Comparison of ENCODE assay signal across 1 mouse cellular context in the genomic region with DNA sequence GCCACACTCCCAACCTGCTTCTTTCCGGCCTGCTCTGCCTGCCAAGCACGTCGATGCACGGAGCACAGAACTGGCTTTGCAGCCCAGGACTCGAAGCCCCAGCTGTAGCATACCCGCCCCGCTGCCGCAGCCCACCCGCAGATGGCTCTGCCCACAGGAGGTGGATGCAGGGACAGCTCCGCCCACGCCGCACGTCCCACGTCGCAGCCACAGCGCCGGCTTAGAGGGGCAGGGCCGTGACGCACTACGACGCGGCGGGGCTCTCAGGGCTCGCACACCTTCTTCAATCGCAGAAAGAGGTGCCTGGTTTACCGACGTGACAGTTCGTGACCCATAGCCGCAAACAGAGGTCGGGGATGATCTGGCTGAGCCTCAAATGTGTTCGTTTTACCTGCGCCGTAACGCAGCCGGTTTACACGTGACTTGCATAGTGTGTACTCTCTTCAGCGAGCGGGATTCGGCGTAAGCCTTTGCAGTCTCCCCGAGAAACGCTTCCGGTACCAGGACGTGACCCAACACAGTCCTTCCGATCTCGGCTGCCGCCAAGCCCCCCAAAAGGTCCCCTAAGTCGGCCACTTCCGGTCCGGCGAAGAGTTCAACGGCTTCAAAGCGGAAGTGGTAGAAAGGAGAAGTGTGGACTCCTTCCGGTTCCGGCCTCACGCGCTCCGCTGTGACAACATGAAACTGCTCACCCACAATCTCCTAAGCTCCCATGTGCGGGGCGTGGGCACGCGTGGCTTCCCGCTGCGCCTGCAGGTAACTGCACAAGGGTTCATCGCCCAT.
A peak's percentile ranks its signal among the peaks of the same experiment; 100 is the strongest.
TF ChIP-seq lines count a peak whose summit lies in the region.

A gene (plus strand): TSS at position 192 of the 783 bp plus-strand sequence.
A gene (minus strand): TSS at position 600 of the 783 bp plus-strand sequence.

TF ChIP-seq in CH12.LX, 34 proteins besides CTCF, POLR2A, EP300 and RAD21:
- TF ChIP-seq UBTF (IDR thresholded peaks at IDR 0.05; ENCODE audit: low read depth, low read length), result no peak
- 0 out of 2 replicates have a peak, but pooled peaks have one; percentile 58 for TF ChIP-seq TBP (conservative IDR thresholded peaks at IDR 0.05; ENCODE audit: low read depth, low read length)
- peak; percentile 92 for TF ChIP-seq ELF1 (IDR thresholded peaks at IDR 0.05; ENCODE audit: low read depth, low read length)
- TF ChIP-seq MEF2A (IDR thresholded peaks at IDR 0.05; ENCODE audit: borderline replicate concordance, low read depth, low read length), result no peak
- TF ChIP-seq MAZ (IDR thresholded peaks at IDR 0.05; ENCODE audit: low read depth, low read length), result peak; percentile 29; the same call in 1 of the 2 replicates
- no peak for TF ChIP-seq JUN (IDR thresholded peaks at IDR 0.05; ENCODE audit: insufficient read depth, low read depth, low read length)
- TF ChIP-seq USF1 (IDR thresholded peaks at IDR 0.05; ENCODE audit: low read depth, low read length), result peak; percentile 11; the same call in 1 of the 2 replicates
- TF ChIP-seq NELFE (IDR thresholded peaks at IDR 0.05; ENCODE audit: low read depth, low read length), result peak; percentile 86
- no peak for TF ChIP-seq E2F4 (IDR thresholded peaks at IDR 0.05; ENCODE audit: insufficient replicate concordance, low read depth, low read length)
- no peak for TF ChIP-seq SMC3 (IDR thresholded peaks at IDR 0.05; ENCODE audit: low read depth, low read length)
- no peak for TF ChIP-seq ZC3H11A (IDR thresholded peaks at IDR 0.05; ENCODE audit: low read depth, low read length)
- TF ChIP-seq JUND (conservative IDR thresholded peaks at IDR 0.05; ENCODE audit: low read depth, low read length), result no peak
- TF ChIP-seq RCOR1 (conservative IDR thresholded peaks at IDR 0.05; ENCODE audit: low read depth, low read length), result no peak
- no peak for TF ChIP-seq PAX5 (IDR thresholded peaks at IDR 0.05; ENCODE audit: low read length)
- TF ChIP-seq KAT2A (IDR thresholded peaks at IDR 0.05; ENCODE audit: insufficient replicate concordance, low read length), result no peak
- TF ChIP-seq ETS1 (conservative IDR thresholded peaks at IDR 0.05; ENCODE audit: low read depth, low read length), result no peak
- no peak for TF ChIP-seq ZKSCAN1 (IDR thresholded peaks at IDR 0.05; ENCODE audit: borderline replicate concordance, low read depth, low read length)
- peak; percentile 41; the same call in 1 of the 2 replicates for TF ChIP-seq NRF1 (IDR thresholded peaks at IDR 0.05; ENCODE audit: low read depth, low read length)
- TF ChIP-seq BHLHE40 (IDR thresholded peaks at IDR 0.05; ENCODE audit: low read depth, low read length), result peak; percentile 82
- no peak for TF ChIP-seq TCF12 (IDR thresholded peaks at IDR 0.05; ENCODE audit: low read depth, low read length)
- peak; percentile 85 for TF ChIP-seq MAX (IDR thresholded peaks at IDR 0.05; ENCODE audit: low read length)
- no peak; the same call in 1 of the 2 replicates for TF ChIP-seq POLR2AphosphoS2 (IDR thresholded peaks at IDR 0.05; ENCODE audit: low read depth, low read length)
- TF ChIP-seq MYC (IDR thresholded peaks at IDR 0.05; ENCODE audit: low read depth, low read length), result peak; percentile 69
- no peak for TF ChIP-seq ZNF384 (IDR thresholded peaks at IDR 0.05; ENCODE audit: low read depth, low read length)
- TF ChIP-seq IRF4 (IDR thresholded peaks at IDR 0.05; ENCODE audit: low read depth, low read length), result no peak
- TF ChIP-seq MAFK (IDR thresholded peaks at IDR 0.05; ENCODE audit: insufficient replicate concordance, low read length), result 0 out of 2 replicates have a peak, but pooled peaks have one; percentile 11
- no peak; the same call in 1 of the 2 replicates for TF ChIP-seq ZMIZ1 (IDR thresholded peaks at IDR 0.05; ENCODE audit: low read depth, low read length)
- no peak; the same call in 1 of the 2 replicates for TF ChIP-seq GABPA (IDR thresholded peaks at IDR 0.05; ENCODE audit: insufficient replicate concordance, low read depth, low read length)
- TF ChIP-seq HCFC1 (IDR thresholded peaks at IDR 0.05; ENCODE audit: low read depth, low read length), result peak; percentile 85
- peak; percentile 94 for TF ChIP-seq MXI1 (IDR thresholded peaks at IDR 0.05; ENCODE audit: low read depth, low read length)
- TF ChIP-seq CHD2 (IDR thresholded peaks at IDR 0.05; ENCODE audit: low read length), result peak; percentile 55
- no peak for TF ChIP-seq USF2 (conservative IDR thresholded peaks at IDR 0.05; ENCODE audit: low read depth, low read length)
- TF ChIP-seq SIN3A (IDR thresholded peaks at IDR 0.05; ENCODE audit: low read length), result peak; percentile 67
- TF ChIP-seq CHD1 (IDR thresholded peaks at IDR 0.05; ENCODE audit: low read depth, low read length), result no peak
